ENCODE assay signal across 8 mouse cellular contexts in genomic region chr14:54528446-54529111, GRCm38 (mm10). TPM values are rescaled to one million over a fixed set of nuclear protein-coding genes. Genes with fewer than 3 reads are reported as not detected.
DNase-seq lines count a peak whose midpoint lies in the region; ATAC-seq and TF ChIP-seq lines count a peak whose summit lies in the region.

No protein-coding gene starts in this region.

- no peak overlapping the region for H3K27ac ChIP-seq in forebrain, embryonic 15.5 days (replicated peaks)
- H3K27ac ChIP-seq in lung, embryonic 14.5 days (ENCODE audit: low read depth) = no peak overlapping the region
- no peak overlapping the region; the same call in 1 of the 2 replicates for H3K27ac ChIP-seq in olfactory bulb, adult 2 months (ENCODE audit: insufficient read depth, low read depth, low read length)
- no peak overlapping the region for H3K27ac ChIP-seq in thymus, adult 2 months (ENCODE audit: control insufficient read depth, insufficient read depth, low read length)

- DNase-seq in cerebellum, adult 11 months = peak; percentile 77
- DNase-seq in heart, postnatal 36 days = peak; percentile 83 to 88
- DNase-seq in layer of hippocampus, adult 18-20 months (ENCODE audit: low spot score in 2 of 2) = peak; percentile 52 to 91
- peak; percentile 95 for DNase-seq in lung, embryonic 14.5 days
- peak; percentile 89 for DNase-seq in thymus, adult 2 months

- peaks cover 19% of the 10 kb centered on the region for H3K4me1 ChIP-seq in E14TG2a.4 (replicated peaks; ENCODE audit: low read depth, low read length)
- peaks cover 9% of the 10 kb centered on the region for H3K4me1 ChIP-seq in forebrain, embryonic 15.5 days
- no peaks in the 10 kb centered on the region; the same call in 1 of the 2 replicates for H3K4me1 ChIP-seq in lung, embryonic 14.5 days (ENCODE audit: insufficient read depth)
- peaks cover 10% of the 10 kb centered on the region for H3K4me1 ChIP-seq in olfactory bulb, adult 2 months (ENCODE audit: control insufficient read depth, insufficient read depth, low read length)
- H3K4me1 ChIP-seq in thymus, adult 2 months (replicated peaks; ENCODE audit: control insufficient read depth, insufficient read depth, low read length) = peaks cover 13% of the 10 kb centered on the region

- 0 out of 2 replicates have a peak overlapping the region, but pooled peaks have one; percentile 60 for H3K4me2 ChIP-seq in forebrain, embryonic 15.5 days (replicated peaks)
- H3K4me2 ChIP-seq in lung, embryonic 14.5 days = 0 out of 2 replicates have a peak overlapping the region, but pooled peaks have one; percentile 3

- 12% methylated on average over 17 of the region's 17 CpGs for WGBS in forebrain, embryonic 15.5 days
- 11% methylated on average over 17 of the region's 17 CpGs for WGBS in lung, embryonic 14.5 days
- 21% methylated on average over 17 of the region's 17 CpGs for WGBS in olfactory bulb, adult 2 months
- 14% methylated on average over 17 of the region's 17 CpGs for whole genome bisulfite sequencing in thymus, adult 2 months

- TF ChIP-seq POLR2A in olfactory bulb, adult 2 months (IDR thresholded peaks at IDR 0.05; ENCODE audit: insufficient read depth, low read depth, low read length) = no peak
- TF ChIP-seq POLR2A in thymus, adult 2 months (IDR thresholded peaks at IDR 0.05; ENCODE audit: control insufficient read depth, extremely low read depth, insufficient read depth, low read length, poor library complexity) = no peak

- H3K9ac ChIP-seq in forebrain, embryonic 15.5 days (replicated peaks) = no peak overlapping the region
- H3K9ac ChIP-seq in lung, embryonic 14.5 days = no peak overlapping the region

- no peak overlapping the region for H3K4me3 ChIP-seq in E14TG2a.4 (replicated peaks; ENCODE audit: low read length)
- no peak overlapping the region for H3K4me3 ChIP-seq in forebrain, embryonic 15.5 days
- H3K4me3 ChIP-seq in lung, embryonic 14.5 days (ENCODE audit: low read depth, low read length) = no peak overlapping the region
- H3K4me3 ChIP-seq in olfactory bulb, adult 2 months (ENCODE audit: insufficient read depth, low read depth, low read length) = no peak overlapping the region
- no peak overlapping the region for H3K4me3 ChIP-seq in thymus, adult 2 months (ENCODE audit: control insufficient read depth, insufficient read depth, low read length)

- TF ChIP-seq CTCF in E14TG2a.4 (conservative IDR thresholded peaks at IDR 0.05; ENCODE audit: low read length) = peak; percentile 85
- TF ChIP-seq CTCF in lung, embryonic 14.5 days (IDR thresholded peaks at IDR 0.05; ENCODE audit: low read depth) = peak; percentile 88
- TF ChIP-seq CTCF in olfactory bulb, adult 2 months (IDR thresholded peaks at IDR 0.05; ENCODE audit: insufficient read depth, low read depth, low read length) = peak; percentile 64
- peak; percentile 24; the same call in 1 of the 2 replicates for TF ChIP-seq CTCF in thymus, adult 2 months (IDR thresholded peaks at IDR 0.05; ENCODE audit: borderline replicate concordance, control insufficient read depth, extremely low read depth, insufficient read depth, low read length, poor library complexity)

- no peaks in the 10 kb centered on the region for H3K36me3 ChIP-seq in E14TG2a.4 (ENCODE audit: insufficient read depth, low read length)
- H3K36me3 ChIP-seq in forebrain, embryonic 15.5 days = no peaks in the 10 kb centered on the region
- H3K36me3 ChIP-seq in lung, embryonic 14.5 days (ENCODE audit: insufficient read depth) = no peaks in the 10 kb centered on the region
- no peaks in the 10 kb centered on the region for H3K36me3 ChIP-seq in thymus, adult 2 months (ENCODE audit: control insufficient read depth, insufficient read depth, low read length)

- intact Hi-C loops in heart, postnatal 36 days (cut with DNase I) = loop anchor here (5.0 kb wide), 2 partner anchors 49 to 114 kb away; partner anchors contain the start of genes Ajuba, Cdh24 and Gm17606

- H3K27me3 ChIP-seq in E14TG2a.4 (ENCODE audit: insufficient read depth, low read length) = peaks cover 7% of the 10 kb centered on the region; the same call in 1 of the 2 replicates
- H3K27me3 ChIP-seq in forebrain, embryonic 15.5 days = no peaks in the 10 kb centered on the region
- no peaks in the 10 kb centered on the region for H3K27me3 ChIP-seq in lung, embryonic 14.5 days (ENCODE audit: insufficient read depth, low read length)
- H3K27me3 ChIP-seq in thymus, adult 2 months (ENCODE audit: control insufficient read depth, insufficient read depth, low read length) = no peaks in the 10 kb centered on the region

- peak; percentile 75 for ATAC-seq in forebrain, embryonic 15.5 days (replicated peaks)
- ATAC-seq in lung, embryonic 14.5 days (ENCODE audit: insufficient read depth) = peak; percentile 83

- no peaks in the 10 kb centered on the region; the same call in 1 of the 2 replicates for H3K9me3 ChIP-seq in E14TG2a.4 (ENCODE audit: low read length)
- H3K9me3 ChIP-seq in forebrain, embryonic 15.5 days = no peaks in the 10 kb centered on the region
- no peaks in the 10 kb centered on the region for H3K9me3 ChIP-seq in lung, embryonic 14.5 days (ENCODE audit: low read depth, low read length)

RNA-seq across cellular contexts. Expression of gene Prmt5, which starts 11.3 kb away (rescaled TPM):
- polyA plus RNA-seq in forebrain, embryonic 15.5 days (2015; fragmentation: Nextera tagmentation; extraction: Ambion mirVana) = 101 and 102 TPM in 2 replicates
- 10 to 100 TPM; 30.3 to 37.7 TPM for total RNA-seq in heart, postnatal 36 days (2021)
- total RNA-seq in layer of hippocampus, adult 18-20 months (2021) = 10 to 100 TPM; 51.5 to 56.7 TPM
- 88.2 and 96.5 TPM in 2 replicates for polyA plus RNA-seq in lung, embryonic 14.5 days (2014; fragmentation: Nextera tagmentation; extraction: Ambion mirVana)
- not detected in 2 replicates for polyA plus RNA-seq in olfactory bulb, adult 2 months (2012; ENCODE audit: insufficient read depth, insufficient read length, low replicate concordance, missing spikeins)
- 48.9 and 50.5 TPM in 2 replicates for polyA plus RNA-seq in thymus, adult 2 months (2012; rRNA removed)

RNA-seq across cellular contexts. Expression of gene Haus4, which starts 25.8 kb away (rescaled TPM):
- 29.6 and 31.6 TPM in 2 replicates for polyA plus RNA-seq in forebrain, embryonic 15.5 days (2015; fragmentation: Nextera tagmentation; extraction: Ambion mirVana)
- 1 to 10 TPM; 3.2 to 4.1 TPM for total RNA-seq in heart, postnatal 36 days (2021)
- 1 to 10 TPM; 2.6 to 3.4 TPM for total RNA-seq in layer of hippocampus, adult 18-20 months (2021)
- polyA plus RNA-seq in lung, embryonic 14.5 days (2014; fragmentation: Nextera tagmentation; extraction: Ambion mirVana) = 53.0 and 60.3 TPM in 2 replicates
- polyA plus RNA-seq in olfactory bulb, adult 2 months (2012; ENCODE audit: insufficient read depth, insufficient read length, low replicate concordance, missing spikeins) = not detected in 2 replicates
- 47.2 and 61.5 TPM in 2 replicates for polyA plus RNA-seq in thymus, adult 2 months (2012; rRNA removed)

RNA-seq across cellular contexts. Expression of gene Ajuba, which starts 48.8 kb away (rescaled TPM):
- polyA plus RNA-seq in forebrain, embryonic 15.5 days (2015; fragmentation: Nextera tagmentation; extraction: Ambion mirVana) = 11.1 and 13.1 TPM in 2 replicates
- total RNA-seq in heart, postnatal 36 days (2021) = 1 to 10 TPM; 6.1 to 6.4 TPM
- under 1 TPM; 0.86 to 0.89 TPM for total RNA-seq in layer of hippocampus, adult 18-20 months (2021)
- 37.8 and 43.6 TPM in 2 replicates for polyA plus RNA-seq in lung, embryonic 14.5 days (2014; fragmentation: Nextera tagmentation; extraction: Ambion mirVana)
- polyA plus RNA-seq in olfactory bulb, adult 2 months (2012; ENCODE audit: insufficient read depth, insufficient read length, low replicate concordance, missing spikeins) = not detected in 2 replicates
- 13.9 and 17.6 TPM in 2 replicates for polyA plus RNA-seq in thymus, adult 2 months (2012; rRNA removed)

RNA-seq across cellular contexts. Expression of gene Rem2, which starts 52.7 kb away (rescaled TPM):
- 22.9 and 23.8 TPM in 2 replicates for polyA plus RNA-seq in forebrain, embryonic 15.5 days (2015; fragmentation: Nextera tagmentation; extraction: Ambion mirVana)
- not detected for total RNA-seq in heart, postnatal 36 days (2021)
- 10 to 100 TPM; 21.0 to 23.1 TPM for total RNA-seq in layer of hippocampus, adult 18-20 months (2021)
- 8.1 and 8.3 TPM in 2 replicates for polyA plus RNA-seq in lung, embryonic 14.5 days (2014; fragmentation: Nextera tagmentation; extraction: Ambion mirVana)
- not detected in 2 replicates for polyA plus RNA-seq in olfactory bulb, adult 2 months (2012; ENCODE audit: insufficient read depth, insufficient read length, low replicate concordance, missing spikeins)
- 0.82 and 1.00 TPM in 2 replicates for polyA plus RNA-seq in thymus, adult 2 months (2012; rRNA removed)

Comparison
In these comparisons a context has a peak if more than half of its experiments do, and no peak if none do; other contexts are left out.
1. CTCF ChIP-seq: peak in every context shown above with its lines; median percentile 88 in lung, embryonic 14.5 days; 85 in E14TG2a.4; 64 in olfactory bulb, adult 2 months; 24 in thymus, adult 2 months.
2. RNA of gene Ajuba, which starts 48.8 kb away (polyA plus RNA-seq): 37.8 to 43.6 TPM in lung, embryonic 14.5 days, 13.9 to 17.6 TPM in thymus, adult 2 months and 11.1 to 13.1 TPM in forebrain, embryonic 15.5 days; not detected in olfactory bulb, adult 2 months; every median in the first group is over 10 times any median in the second.
3. Peak in every context shown above with its lines, with median percentiles within 50 percentile points of each other: DNase-seq.